Mouse (Mus musculus): Measurements from ENCODE around the gene Dagla. TPM values are rescaled to one million over a fixed set of nuclear protein-coding genes. Genes with fewer than 3 reads are reported as not detected.

The Dagla gene
- polyA plus RNA-seq (2012), result not detected in 2 replicates

GRCm38 (mm10) chr19:10304810-10305544 lies at the start of gene Dagla:
Dagla (minus strand) TSS chr19:10304877.
- no peak for TF ChIP-seq GATA1 (IDR thresholded peaks at IDR 0.05; ENCODE audit: low read length)

DNA sequence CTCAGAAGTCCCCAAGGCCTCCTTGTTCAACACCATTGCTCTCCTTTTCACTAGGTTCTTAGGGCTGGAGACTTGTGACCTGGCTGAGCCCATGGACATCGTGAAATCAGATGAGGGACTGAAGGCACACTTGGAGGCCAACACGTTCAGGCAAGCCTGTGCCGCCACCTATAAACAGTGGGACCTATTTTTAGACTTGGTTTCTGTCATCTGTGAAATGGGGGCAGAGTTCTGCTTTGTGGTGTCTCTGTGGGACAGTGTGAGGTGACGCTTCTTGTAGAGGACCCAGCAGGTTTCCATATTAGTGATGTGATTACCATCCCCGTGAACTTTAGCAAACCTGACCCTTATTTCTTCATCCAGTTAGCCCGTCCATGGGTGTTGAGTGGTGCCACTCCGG lies 47.5 kb upstream of the Dagla start:
- TF ChIP-seq GATA1 (IDR thresholded peaks at IDR 0.05; ENCODE audit: low read length), result no peak

- TF ChIP-seq GATA1 (IDR thresholded peaks at IDR 0.05; ENCODE audit: low read length), result no peak
These were observed 43.1 kb upstream of the Dagla start for GRCm38 (mm10) chr19:10347628-10348273.

DNA sequence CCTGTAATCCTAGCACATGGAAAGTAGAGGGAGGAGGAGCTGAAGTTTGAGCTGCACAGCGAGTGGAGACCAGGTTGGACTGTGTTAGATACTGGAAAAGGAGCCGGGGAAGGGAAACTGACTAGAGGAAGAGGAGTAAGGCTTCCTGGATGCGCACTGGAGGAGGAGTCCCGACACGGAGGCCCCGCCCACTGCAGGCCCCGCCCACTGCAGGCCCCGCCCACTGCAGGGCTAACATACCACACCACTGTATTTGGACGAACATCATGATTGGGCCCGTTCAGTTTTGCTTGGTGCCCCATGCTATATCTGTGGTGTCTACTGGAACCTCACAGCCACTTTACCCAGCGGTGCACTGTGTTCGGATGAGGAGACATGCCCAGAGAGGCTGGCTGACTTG lies 41.0 kb upstream of the Dagla start:
- no peak for TF ChIP-seq GATA1 (IDR thresholded peaks at IDR 0.05; ENCODE audit: low read length)

DNA sequence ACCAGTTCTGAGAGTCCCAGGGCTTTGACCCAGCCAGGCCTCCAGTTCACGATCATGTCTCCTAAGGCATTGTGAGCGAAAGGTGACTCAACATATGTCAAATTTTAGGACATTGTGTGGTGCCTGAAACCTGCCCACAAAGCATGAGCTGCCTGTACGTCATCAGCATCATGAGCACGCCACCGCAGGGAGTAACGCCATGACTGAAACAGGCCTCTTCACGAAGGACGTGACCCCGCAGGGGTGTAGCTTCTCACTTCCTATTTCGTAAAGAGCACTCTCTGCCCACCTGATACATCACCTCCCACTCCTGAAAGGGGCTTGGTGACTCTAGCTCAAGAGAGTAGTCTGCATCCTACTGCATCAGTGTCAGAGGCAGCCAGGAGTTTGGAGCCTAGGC lies 39.2 kb upstream of the Dagla start:
- TF ChIP-seq GATA1 (IDR thresholded peaks at IDR 0.05; ENCODE audit: low read length), result no peak

DNA sequence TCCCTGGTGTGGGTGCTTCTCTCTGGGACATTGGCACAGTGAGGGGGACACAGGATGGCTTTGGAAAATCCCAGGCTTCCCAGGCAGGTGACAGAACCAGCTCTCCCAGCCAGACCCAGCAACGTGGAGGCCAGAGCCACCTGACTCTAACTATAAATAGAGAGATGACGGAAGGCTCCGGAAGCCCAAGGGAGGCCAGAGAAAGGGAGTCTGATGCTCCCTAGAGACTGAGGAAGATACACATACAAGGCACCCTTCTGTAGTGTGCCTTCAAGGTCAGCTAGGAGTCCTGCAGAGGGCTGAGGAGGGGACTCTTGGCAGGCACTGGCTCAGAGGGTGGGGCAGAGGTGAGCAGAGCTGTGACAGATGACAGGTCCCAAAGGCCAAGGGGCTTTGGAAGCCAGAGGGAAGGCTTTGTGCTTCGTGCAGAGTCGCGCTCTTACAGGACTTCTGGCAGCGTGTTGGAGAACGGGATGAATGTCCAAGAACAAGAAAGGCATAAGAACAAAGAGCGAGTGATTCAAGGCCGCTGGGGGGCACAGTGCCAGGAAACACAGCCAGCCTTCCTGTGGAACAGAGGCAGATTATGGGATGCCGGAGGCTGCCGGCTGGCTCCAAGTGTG lies 37.3 kb upstream of the Dagla start:
- TF ChIP-seq GATA1 (IDR thresholded peaks at IDR 0.05; ENCODE audit: low read length), result no peak

DNA sequence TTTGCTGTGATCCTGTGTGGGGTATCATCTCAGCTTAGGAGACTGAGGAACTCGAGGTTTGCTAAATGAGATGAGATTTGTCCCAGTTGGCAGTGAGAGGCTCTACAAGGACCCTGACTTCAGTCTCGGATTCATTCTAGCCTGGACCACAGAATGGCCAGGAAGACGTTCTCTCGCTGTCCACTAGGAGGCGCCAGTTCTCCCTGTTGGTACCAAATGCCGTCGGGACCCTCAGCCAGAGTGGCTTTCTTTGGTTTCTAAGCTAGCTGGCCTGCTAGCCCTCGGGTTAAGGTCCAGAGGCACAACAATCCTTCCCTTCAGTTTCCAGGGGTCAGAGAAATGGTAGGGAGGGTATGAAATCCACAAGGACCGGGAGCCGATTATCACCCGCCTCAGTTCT lies 36.5 kb upstream of the Dagla start:
- TF ChIP-seq GATA1 (IDR thresholded peaks at IDR 0.05; ENCODE audit: low read length), result no peak

DNA sequence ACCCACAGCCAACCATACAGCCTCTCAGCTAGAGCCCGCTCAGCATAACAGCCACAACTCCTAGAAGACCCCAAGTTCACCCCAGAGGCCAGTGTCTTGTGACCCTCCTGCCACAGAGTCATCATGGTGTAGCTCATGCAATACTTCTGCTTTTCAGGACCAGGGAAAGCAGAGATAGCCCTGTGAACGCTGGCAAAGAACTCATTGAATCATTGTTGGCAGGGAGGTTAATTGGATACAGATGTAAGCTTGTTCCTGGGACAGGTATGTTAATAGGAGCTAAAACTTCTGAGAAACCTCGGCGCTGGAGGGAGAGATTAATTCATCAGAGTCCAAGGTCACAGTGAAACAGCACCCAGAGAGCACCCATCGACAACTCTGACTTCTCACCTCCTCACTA lies 36.0 kb upstream of the Dagla start:
- TF ChIP-seq GATA1 (IDR thresholded peaks at IDR 0.05; ENCODE audit: low read length), result no peak

DNA sequence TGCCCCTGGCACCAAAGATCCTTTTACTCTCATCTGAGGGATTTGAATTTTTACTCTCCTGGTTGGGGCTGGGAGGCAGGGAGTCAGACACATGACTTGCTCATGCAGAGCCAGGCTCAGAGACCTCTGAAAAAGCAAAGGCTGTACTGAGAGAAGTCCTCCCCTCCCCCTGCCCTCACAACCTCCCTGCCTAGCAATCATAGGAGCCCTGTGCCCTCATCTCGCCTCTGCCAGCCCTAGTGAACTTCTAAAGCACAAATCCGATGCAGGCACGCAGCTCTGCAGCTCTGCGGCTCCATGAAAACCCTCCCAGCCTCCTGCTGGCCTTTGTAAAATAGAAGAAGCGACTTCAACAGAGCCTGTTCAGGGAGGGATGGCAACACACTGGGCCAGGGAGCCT lies 34.6 kb upstream of the Dagla start:
- no peak for TF ChIP-seq GATA1 (IDR thresholded peaks at IDR 0.05; ENCODE audit: low read length)

DNA sequence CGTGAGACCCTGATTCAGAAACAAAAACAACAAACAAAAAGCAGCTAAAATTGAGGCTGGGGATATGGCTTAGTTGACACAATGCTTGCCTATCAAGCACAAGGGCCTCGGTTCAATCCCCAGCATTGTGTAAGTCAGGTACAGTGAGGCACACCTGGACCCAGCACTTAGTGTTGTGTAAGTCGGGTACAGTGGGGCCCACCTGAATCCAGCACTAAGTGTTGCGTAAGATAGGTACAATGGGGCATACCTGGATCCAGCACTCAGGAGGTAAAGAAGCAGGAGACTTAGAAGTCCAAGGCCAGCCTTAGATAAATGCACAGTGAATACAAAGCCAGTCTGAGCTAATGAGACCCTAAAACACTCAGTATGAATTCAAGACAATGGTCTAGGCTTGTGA lies 34.0 kb upstream of the Dagla start:
- TF ChIP-seq GATA1 (IDR thresholded peaks at IDR 0.05; ENCODE audit: low read length), result no peak

- TF ChIP-seq GATA1 (IDR thresholded peaks at IDR 0.05; ENCODE audit: low read length), result no peak
These were observed 29.8 kb upstream of the Dagla start for GRCm38 (mm10) chr19:10334467-10334866.

DNA sequence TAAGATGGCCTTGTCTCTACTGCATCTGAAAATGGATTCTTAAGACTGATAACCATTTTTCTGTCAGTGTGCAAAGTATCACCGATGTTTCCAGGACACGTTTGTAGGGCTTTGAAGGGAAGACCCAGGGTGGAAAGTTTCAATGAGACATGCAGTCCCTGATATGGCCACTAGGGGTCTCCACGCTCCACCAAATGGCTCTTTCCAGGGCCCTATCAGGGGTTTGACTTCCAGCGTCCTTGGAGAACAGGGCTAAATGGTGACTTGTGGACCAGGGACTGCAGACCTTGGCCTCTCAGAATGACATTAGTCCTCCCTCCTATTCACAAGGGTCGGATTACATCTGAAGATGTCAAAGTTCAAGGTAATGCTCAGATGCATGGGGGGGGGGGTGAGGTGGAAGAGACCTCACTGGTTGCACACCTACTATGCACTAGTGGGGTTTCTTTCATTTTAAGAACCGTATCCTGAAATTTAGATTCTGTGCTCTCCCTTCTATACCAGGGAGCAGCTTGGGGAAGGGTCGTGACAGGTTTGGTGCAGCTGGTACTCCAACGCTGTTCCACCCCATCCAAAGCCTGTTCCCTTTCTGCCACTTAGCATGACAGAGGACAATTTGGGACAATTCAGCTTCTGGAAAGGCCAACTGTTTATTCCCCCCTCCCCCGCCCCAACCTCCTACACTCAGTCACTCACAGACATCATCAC lies 29.0 kb upstream of the Dagla start:
- TF ChIP-seq GATA1 (IDR thresholded peaks at IDR 0.05; ENCODE audit: low read length), result no peak

- no peak for TF ChIP-seq GATA1 (IDR thresholded peaks at IDR 0.05; ENCODE audit: low read length)
These were observed 27.0 kb upstream of the Dagla start for GRCm38 (mm10) chr19:10331706-10332105.

DNA sequence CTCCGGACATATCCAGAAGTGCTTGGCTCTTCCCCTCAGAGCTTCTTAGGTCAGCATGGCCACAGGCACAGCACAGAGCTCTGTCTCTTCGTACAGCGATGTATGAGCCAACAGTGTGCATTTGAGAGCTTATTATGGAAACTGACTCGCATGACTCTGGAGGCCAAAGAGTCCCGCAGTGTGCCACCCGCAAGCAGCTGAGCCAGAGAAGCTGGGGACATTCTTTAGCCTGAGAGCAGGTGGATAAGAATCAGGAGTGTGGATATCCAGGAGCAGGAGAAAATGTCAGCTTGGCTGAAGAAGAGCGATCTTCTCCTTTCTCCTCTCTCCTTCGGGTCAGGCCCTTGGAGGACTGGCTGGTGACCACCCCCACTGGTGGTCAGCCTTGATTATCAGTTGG lies 24.4 kb upstream of the Dagla start:
- no peak for TF ChIP-seq GATA1 (IDR thresholded peaks at IDR 0.05; ENCODE audit: low read length)

GRCm38 (mm10) chr19:10326609-10327008 lies 21.9 kb upstream of the Dagla start:
- TF ChIP-seq GATA1 (IDR thresholded peaks at IDR 0.05; ENCODE audit: low read length), result no peak

GRCm38 (mm10) chr19:10323860-10324259 lies 19.2 kb upstream of the Dagla start:
- no peak for TF ChIP-seq GATA1 (IDR thresholded peaks at IDR 0.05; ENCODE audit: low read length)
